Mouse (Mus musculus): ENCODE measurements at regions not wholly inside any gene's neighbourhood (a gene's known extent, or its start where the extent isn't known, plus 50 kb on each side); places are given as distances from the start of the nearest gene placed in this dataset.

- no peak for DNase-seq (ENCODE audit: low spot score in 2 of 2)
Measured at GRCm38 (mm10) chr7:138640492-138641165, 205.2 kb upstream of the Ppp2r2d start.

- DNase-seq (ENCODE audit: low spot score in 2 of 2): no peak
Measured at GRCm38 (mm10) chr7:138639541-138639940, 206.3 kb upstream of the Ppp2r2d start.

GRCm38 (mm10) chr7:138626061-138626460, 219.8 kb upstream of the Ppp2r2d start:
- DNase-seq (ENCODE audit: low spot score in 2 of 2): no peak

GRCm38 (mm10) chr7:138620896-138621655, 223.5 kb upstream of the Tcerg1l start:
- peak in 1 of 2 experiments; percentile 5 for DNase-seq (ENCODE audit: low spot score in 2 of 2)

- DNase-seq (ENCODE audit: low spot score in 2 of 2): peak in 1 of 2 experiments; percentile 25
Measured at GRCm38 (mm10) chr7:138620080-138620684, 222.7 kb upstream of the Tcerg1l start.

- no peak for DNase-seq (ENCODE audit: low spot score in 2 of 2)
Measured at GRCm38 (mm10) chr7:138616468-138616867, 218.9 kb upstream of the Tcerg1l start.

- no peak for DNase-seq (ENCODE audit: low spot score in 2 of 2)
Measured at GRCm38 (mm10) chr7:138609605-138610004, 212.1 kb upstream of the Tcerg1l start.

GRCm38 (mm10) chr7:138609124-138609523, 211.6 kb upstream of the Tcerg1l start:
- DNase-seq (ENCODE audit: low spot score in 2 of 2): no peak

- no peak for DNase-seq (ENCODE audit: low spot score in 2 of 2)
Measured at GRCm38 (mm10) chr7:138606363-138606964, 208.9 kb upstream of the Tcerg1l start.

- no peak for DNase-seq (ENCODE audit: low spot score in 2 of 2)
Measured at GRCm38 (mm10) chr7:138605923-138606322, 208.4 kb upstream of the Tcerg1l start.

GRCm38 (mm10) chr7:138601749-138602148, 204.2 kb upstream of the Tcerg1l start:
- DNase-seq (ENCODE audit: low spot score in 2 of 2): no peak

GRCm38 (mm10) chr7:138593344-138593743, 195.8 kb upstream of the Tcerg1l start:
- DNase-seq (ENCODE audit: low spot score in 2 of 2): no peak

- DNase-seq (ENCODE audit: low spot score in 2 of 2): no peak
Measured at GRCm38 (mm10) chr7:138567352-138567751, 169.8 kb upstream of the Tcerg1l start.

GRCm38 (mm10) chr7:138551629-138552028, 154.1 kb upstream of the Tcerg1l start:
- DNase-seq (ENCODE audit: low spot score in 2 of 2): no peak

GRCm38 (mm10) chr7:138547881-138548280, 150.4 kb upstream of the Tcerg1l start:
- peak; percentile 3 to 40 for DNase-seq (ENCODE audit: low spot score in 2 of 2)

GRCm38 (mm10) chr7:138538048-138538831, 140.7 kb upstream of the Tcerg1l start:
- DNase-seq (ENCODE audit: low spot score in 2 of 2): no peak

- DNase-seq (ENCODE audit: low spot score in 2 of 2): no peak
Measured at GRCm38 (mm10) chr7:138526143-138526542, 128.6 kb upstream of the Tcerg1l start.

GRCm38 (mm10) chr7:138524936-138525335, 127.4 kb upstream of the Tcerg1l start:
- no peak for DNase-seq (ENCODE audit: low spot score in 2 of 2)

GRCm38 (mm10) chr7:138514171-138514570, 116.6 kb upstream of the Tcerg1l start:
- DNase-seq (ENCODE audit: low spot score in 2 of 2): no peak

GRCm38 (mm10) chr7:138505205-138505604, 107.7 kb upstream of the Tcerg1l start:
- no peak for DNase-seq (ENCODE audit: low spot score in 2 of 2)

- DNase-seq (ENCODE audit: low spot score in 2 of 2): no peak
Measured at GRCm38 (mm10) chr7:138503986-138504385, 106.5 kb upstream of the Tcerg1l start.

Data from left cerebral cortex, adult 18-20 months (tissue).